Mouse (Mus musculus): ENCODE results near the gene Tapbpl.

- TF ChIP-seq CTCF (IDR thresholded peaks at IDR 0.05; ENCODE audit: control insufficient read depth, insufficient read depth, low read length) (no peak), POLR2A (IDR thresholded peaks at IDR 0.05; ENCODE audit: borderline replicate concordance, control insufficient read depth, low read depth, low read length) (no peak)
These were observed 18.5 kb downstream of the Tapbpl start for GRCm38 (mm10) chr6:125213129-125213528.
